Comparison of ENCODE assay signal across 8 mouse cellular contexts in the genomic region with DNA sequence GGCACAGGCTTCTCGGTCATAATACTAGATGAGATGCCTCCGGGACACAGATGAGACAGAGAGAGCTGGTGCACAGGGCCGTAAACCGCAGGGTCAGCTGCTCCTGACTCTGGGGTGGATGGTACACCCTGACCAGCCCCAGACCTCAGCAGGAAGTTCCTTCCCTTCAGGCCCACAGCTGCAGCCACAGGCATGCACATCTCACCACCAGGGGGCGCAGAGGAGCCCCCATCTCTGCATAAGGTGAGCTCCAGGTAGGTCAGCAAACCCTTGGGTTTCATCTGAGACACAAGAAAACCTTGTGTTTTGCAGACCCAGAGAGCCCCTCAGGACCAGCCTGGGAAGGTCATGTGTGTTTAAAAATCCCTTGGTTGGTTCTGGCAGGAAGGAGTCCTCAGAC.
A peak's percentile ranks its signal among the peaks of the same experiment; 100 is the strongest.
DNase-seq lines count a peak whose midpoint lies in the region; ATAC-seq lines count a peak whose summit lies in the region.

No protein-coding gene starts in this region.

- ATAC-seq in granulocyte monocyte progenitor cell, adult 5-6 weeks (replicated peaks; ENCODE audit: poor library complexity, severe bottlenecking) = peak; percentile 48

- peak; percentile 10 for DNase-seq in cerebellum, adult 8-10 months
- no peak for DNase-seq in cerebellum, adult 9-11 months
- DNase-seq in left cerebral cortex, adult 18-20 months (ENCODE audit: low spot score in 2 of 2) = peak; percentile 8 to 44
- no peak for DNase-seq in left cerebral cortex, postnatal 36 days (ENCODE audit: low spot score in 2 of 2)
- DNase-seq in adrenal gland, adult (ENCODE audit: inconsistent age in 2 of 2, low spot score in 1 of 2) = peak; percentile 39 to 80
- peak; percentile 61 for DNase-seq in naive thymus-derived CD4-positive, alpha-beta T cell, adult 2 months (ENCODE audit: low read depth)
- DNase-seq in frontal cortex, postnatal 14 days (ENCODE audit: low spot score in 2 of 2) = no peak

- intact Hi-C loops in left cerebral cortex, postnatal 36 days (cut with DNase I) = loop anchor here (5.0 kb wide), 1 partner anchor 112 kb away; the partner anchor contains the start of gene Foxf1

Comparison
In these comparisons a context has a peak if more than half of its experiments do, and no peak if none do; other contexts are left out.
1. DNase-seq: peak in cerebellum, adult 8-10 months (single experiment), left cerebral cortex, adult 18-20 months (2 of 2), adrenal gland, adult (2 of 2) and naive thymus-derived CD4-positive, alpha-beta T cell, adult 2 months (single experiment); none in cerebellum, adult 9-11 months (single experiment), left cerebral cortex, postnatal 36 days (0 of 2) and frontal cortex, postnatal 14 days (0 of 2).